Mouse (Mus musculus) thymus, postnatal 25 days (tissue): ENCODE measurements around the gene Prkch.
A peak's percentile ranks its signal among the peaks of the same experiment; 100 is the strongest.

ENCODE experiments used
- DNase-seq: peaks from one replicate; pipeline ENCODE4 v3.0.0; 2022

The Prkch gene

GRCm38 (mm10) chr12:73687077-73688035, 102.8 kb downstream of the Prkch start:
- DNase-seq = peak; percentile 52

GRCm38 (mm10) chr12:73692321-73692720, 107.7 kb downstream of the Prkch start:
- peak; percentile 53 for DNase-seq

GRCm38 (mm10) chr12:73693347-73693746, 108.8 kb downstream of the Prkch start:
- DNase-seq = peak; percentile 88

- DNase-seq = no peak
Observed at GRCm38 (mm10) chr12:73694690-73695089, 110.1 kb downstream of the Prkch start.

GRCm38 (mm10) chr12:73695110-73695509, 110.5 kb downstream of the Prkch start:
- no peak for DNase-seq

- no peak for DNase-seq
Observed at GRCm38 (mm10) chr12:73696084-73696483, 111.5 kb downstream of the Prkch start.

- DNase-seq = no peak
Observed at GRCm38 (mm10) chr12:73696946-73697345, 112.3 kb downstream of the Prkch start.

- DNase-seq = peak; percentile 74
Observed at GRCm38 (mm10) chr12:73698436-73698835, 113.8 kb downstream of the Prkch start.

- DNase-seq = no peak
Observed at GRCm38 (mm10) chr12:73698841-73699240, 114.2 kb downstream of the Prkch start.

GRCm38 (mm10) chr12:73699471-73700186, 115.0 kb downstream of the Prkch start:
- DNase-seq = peak; percentile 73

- DNase-seq = no peak
Observed at GRCm38 (mm10) chr12:73700544-73701069, 116.0 kb downstream of the Prkch start.

GRCm38 (mm10) chr12:73701999-73702398, 117.4 kb downstream of the Prkch start:
- DNase-seq = no peak

- DNase-seq = no peak
Observed at GRCm38 (mm10) chr12:73704382-73704781, 119.8 kb downstream of the Prkch start.

- DNase-seq = peak; percentile 64
Observed at GRCm38 (mm10) chr12:73705097-73705690, 120.6 kb downstream of the Prkch start.

GRCm38 (mm10) chr12:73708498-73708897, 123.9 kb downstream of the Prkch start:
- no peak for DNase-seq

GRCm38 (mm10) chr12:73708920-73709319, 124.3 kb downstream of the Prkch start:
- no peak for DNase-seq

- no peak for DNase-seq
Observed at GRCm38 (mm10) chr12:73710846-73711245, 126.2 kb downstream of the Prkch start.

GRCm38 (mm10) chr12:73712122-73712521, 127.5 kb downstream of the Prkch start:
- DNase-seq = no peak

- no peak for DNase-seq
Observed at GRCm38 (mm10) chr12:73714589-73714988, 130.0 kb downstream of the Prkch start.

GRCm38 (mm10) chr12:73715331-73715730, 130.7 kb downstream of the Prkch start:
- DNase-seq = no peak

GRCm38 (mm10) chr12:73715954-73716731, 131.5 kb downstream of the Prkch start:
- no peak for DNase-seq

GRCm38 (mm10) chr12:73718036-73718435, 133.4 kb downstream of the Prkch start:
- no peak for DNase-seq
